Mouse (Mus musculus): ENCODE results near the gene Rdh14. TPM values are rescaled to one million over a fixed set of nuclear protein-coding genes. Genes with fewer than 3 reads are reported as not detected.

Gene Rdh14
- polyA plus RNA-seq (2015; fragmentation: Nextera tagmentation; extraction: Ambion mirVana): 35.6 and 40.7 TPM in 2 replicates

- Histone ChIP-seq H3K9ac (replicated peaks; ENCODE audit: low read length) (peak within 1 kb of the TSS; percentile 97), H3K36me3 (ENCODE audit: insufficient read depth, low read length) (peaks cover 8% of the 10 kb centered on the region; the same call in 1 of the 2 replicates), H3K4me1 (ENCODE audit: insufficient read depth, low read length) (peaks cover 8% of the 10 kb centered on the region; the same call in 1 of the 2 replicates), H3K27ac (ENCODE audit: low read length) (peak within 1 kb of the TSS; percentile 99), H3K27me3 (ENCODE audit: insufficient read depth, low read length) (no peaks in the 10 kb centered on the region), H3K4me3 (ENCODE audit: low read length) (peak within 1 kb of the TSS; percentile 86), H3K4me2 (replicated peaks; ENCODE audit: low read depth, low read length) (peak within 1 kb of the TSS; percentile 64), H3K9me3 (ENCODE audit: low read length) (no peaks in the 10 kb centered on the region)
- ATAC-seq (ENCODE audit: low FRiP score, low TSS enrichment): peak; percentile 99
- under 1% methylated on average over 53 of the region's 53 CpGs for WGBS
These were observed at the start of gene Rdh14 for GRCm38 (mm10) chr12:10390671-10391441. Rdh14 (plus strand) TSS chr12:10390772.

- H3K4me1 ChIP-seq (ENCODE audit: insufficient read depth, low read length): no peaks in the 10 kb centered on the region
- WGBS: 84% methylated on average over 3 of the region's 3 CpGs
- no peaks in the 10 kb centered on the region for H3K36me3 ChIP-seq (ENCODE audit: insufficient read depth, low read length)
- no peaks in the 10 kb centered on the region for H3K9me3 ChIP-seq (ENCODE audit: low read length)
- no peak overlapping the region for H3K4me3 ChIP-seq (ENCODE audit: low read length)
- H3K27ac ChIP-seq (ENCODE audit: low read length): no peak overlapping the region
- H3K4me2 ChIP-seq (replicated peaks; ENCODE audit: low read depth, low read length): no peak overlapping the region
- H3K27me3 ChIP-seq (ENCODE audit: insufficient read depth, low read length): no peaks in the 10 kb centered on the region
- ATAC-seq (ENCODE audit: low FRiP score, low TSS enrichment): no peak
- no peak overlapping the region for H3K9ac ChIP-seq (replicated peaks; ENCODE audit: low read length)
These were observed 39.9 kb upstream of the Rdh14 start for GRCm38 (mm10) chr12:10350706-10351105.

- H3K4me1 ChIP-seq (ENCODE audit: insufficient read depth, low read length): no peaks in the 10 kb centered on the region
- no peak overlapping the region for H3K4me2 ChIP-seq (replicated peaks; ENCODE audit: low read depth, low read length)
- H3K9ac ChIP-seq (replicated peaks; ENCODE audit: low read length): no peak overlapping the region
- ATAC-seq (ENCODE audit: low FRiP score, low TSS enrichment): no peak
- H3K27me3 ChIP-seq (ENCODE audit: insufficient read depth, low read length): no peaks in the 10 kb centered on the region
- WGBS: 74% methylated on average over 6 of the region's 6 CpGs
- H3K27ac ChIP-seq (ENCODE audit: low read length): no peak overlapping the region
- H3K9me3 ChIP-seq (ENCODE audit: low read length): no peaks in the 10 kb centered on the region
- H3K4me3 ChIP-seq (ENCODE audit: low read length): no peak overlapping the region
- H3K36me3 ChIP-seq (ENCODE audit: insufficient read depth, low read length): no peaks in the 10 kb centered on the region
These were observed 32.8 kb upstream of the Rdh14 start for GRCm38 (mm10) chr12:10357756-10358155.

- WGBS: 76% methylated on average over 3 of the region's 3 CpGs
- Histone ChIP-seq H3K36me3 (ENCODE audit: insufficient read depth, low read length) (no peaks in the 10 kb centered on the region), H3K4me3 (ENCODE audit: low read length) (no peak within 1 kb of the TSS), H3K9me3 (ENCODE audit: low read length) (no peaks in the 10 kb centered on the region), H3K4me2 (replicated peaks; ENCODE audit: low read depth, low read length) (no peak within 1 kb of the TSS), H3K27me3 (ENCODE audit: insufficient read depth, low read length) (no peaks in the 10 kb centered on the region), H3K9ac (replicated peaks; ENCODE audit: low read length) (no peak within 1 kb of the TSS), H3K27ac (ENCODE audit: low read length) (no peak within 1 kb of the TSS), H3K4me1 (ENCODE audit: insufficient read depth, low read length) (no peaks in the 10 kb centered on the region)
- ATAC-seq (ENCODE audit: low FRiP score, low TSS enrichment): no peak
These were observed 20.9 kb upstream of the Rdh14 start, which contains the start of gene Nt5c1b for GRCm38 (mm10) chr12:10369673-10370072. Nt5c1b (plus strand) TSS chr12:10369973.

- no peak for ATAC-seq (ENCODE audit: low FRiP score, low TSS enrichment)
- Histone ChIP-seq H3K4me1 (ENCODE audit: insufficient read depth, low read length) (no peaks in the 10 kb centered on the region; the same call in 1 of the 2 replicates), H3K4me3 (ENCODE audit: low read length) (no peak overlapping the region), H3K9me3 (ENCODE audit: low read length) (no peaks in the 10 kb centered on the region), H3K4me2 (replicated peaks; ENCODE audit: low read depth, low read length) (no peak overlapping the region), H3K9ac (replicated peaks; ENCODE audit: low read length) (no peak overlapping the region), H3K27me3 (ENCODE audit: insufficient read depth, low read length) (no peaks in the 10 kb centered on the region), H3K27ac (ENCODE audit: low read length) (no peak overlapping the region), H3K36me3 (ENCODE audit: insufficient read depth, low read length) (no peaks in the 10 kb centered on the region)
- WGBS: 57% methylated on average over 1 of the region's 1 CpGs
These were observed 10.2 kb downstream of the Rdh14 start for GRCm38 (mm10) chr12:10400788-10401187.

GRCm38 (mm10) chr12:10402421-10403115 lies 12.0 kb downstream of the Rdh14 start:
- H3K4me2 ChIP-seq (replicated peaks; ENCODE audit: low read depth, low read length): no peak overlapping the region
- H3K9me3 ChIP-seq (ENCODE audit: low read length): no peaks in the 10 kb centered on the region
- H3K36me3 ChIP-seq (ENCODE audit: insufficient read depth, low read length): no peaks in the 10 kb centered on the region
- H3K4me1 ChIP-seq (ENCODE audit: insufficient read depth, low read length): no peaks in the 10 kb centered on the region; the same call in 1 of the 2 replicates
- H3K27ac ChIP-seq (ENCODE audit: low read length): no peak overlapping the region
- H3K27me3 ChIP-seq (ENCODE audit: insufficient read depth, low read length): no peaks in the 10 kb centered on the region
- no peak for ATAC-seq (ENCODE audit: low FRiP score, low TSS enrichment)
- WGBS: 80% methylated on average over 9 of the region's 9 CpGs
- H3K4me3 ChIP-seq (ENCODE audit: low read length): no peak overlapping the region
- no peak overlapping the region for H3K9ac ChIP-seq (replicated peaks; ENCODE audit: low read length)

- Histone ChIP-seq H3K4me1 (ENCODE audit: insufficient read depth, low read length) (no peaks in the 10 kb centered on the region), H3K4me2 (replicated peaks; ENCODE audit: low read depth, low read length) (no peak overlapping the region), H3K9me3 (ENCODE audit: low read length) (no peaks in the 10 kb centered on the region), H3K27ac (ENCODE audit: low read length) (no peak overlapping the region), H3K36me3 (ENCODE audit: insufficient read depth, low read length) (no peaks in the 10 kb centered on the region), H3K27me3 (ENCODE audit: insufficient read depth, low read length) (no peaks in the 10 kb centered on the region), H3K9ac (replicated peaks; ENCODE audit: low read length) (no peak overlapping the region), H3K4me3 (ENCODE audit: low read length) (no peak overlapping the region)
- ATAC-seq (ENCODE audit: low FRiP score, low TSS enrichment): no peak
- WGBS: 64% methylated on average over 3 of the region's 3 CpGs
These were observed 20.1 kb downstream of the Rdh14 start for GRCm38 (mm10) chr12:10410511-10411179.

- H3K4me3 ChIP-seq (ENCODE audit: low read length): no peak overlapping the region
These were observed 20.9 kb downstream of the Rdh14 start for GRCm38 (mm10) chr12:10411453-10411852.

GRCm38 (mm10) chr12:10422347-10422746 lies 31.8 kb downstream of the Rdh14 start:
- Histone ChIP-seq H3K9ac (replicated peaks; ENCODE audit: low read length) (no peak overlapping the region), H3K4me1 (ENCODE audit: insufficient read depth, low read length) (no peaks in the 10 kb centered on the region), H3K27me3 (ENCODE audit: insufficient read depth, low read length) (no peaks in the 10 kb centered on the region), H3K4me2 (replicated peaks; ENCODE audit: low read depth, low read length) (no peak overlapping the region), H3K9me3 (ENCODE audit: low read length) (no peaks in the 10 kb centered on the region), H3K27ac (ENCODE audit: low read length) (no peak overlapping the region), H3K36me3 (ENCODE audit: insufficient read depth, low read length) (no peaks in the 10 kb centered on the region), H3K4me3 (ENCODE audit: low read length) (no peak overlapping the region)
- WGBS: 23% methylated on average over 3 of the region's 3 CpGs
- ATAC-seq (ENCODE audit: low FRiP score, low TSS enrichment): no peak

More at GRCm38 (mm10) chr12:10411453-10411852, 20.9 kb downstream of the Rdh14 start:
- Histone ChIP-seq H3K9me3 (ENCODE audit: low read length) (no peaks in the 10 kb centered on the region), H3K27me3 (ENCODE audit: insufficient read depth, low read length) (no peaks in the 10 kb centered on the region), H3K27ac (ENCODE audit: low read length) (no peak overlapping the region), H3K36me3 (ENCODE audit: insufficient read depth, low read length) (no peaks in the 10 kb centered on the region), H3K9ac (replicated peaks; ENCODE audit: low read length) (no peak overlapping the region), H3K4me1 (ENCODE audit: insufficient read depth, low read length) (no peaks in the 10 kb centered on the region), H3K4me2 (replicated peaks; ENCODE audit: low read depth, low read length) (no peak overlapping the region)
- 88% methylated on average over 1 of the region's 1 CpGs for WGBS
- no peak for ATAC-seq (ENCODE audit: low FRiP score, low TSS enrichment)

All from kidney, embryonic 16.5 days (tissue).